Mouse (Mus musculus): ENCODE measurements around the gene Cadm1.

Gene Cadm1

DNA sequence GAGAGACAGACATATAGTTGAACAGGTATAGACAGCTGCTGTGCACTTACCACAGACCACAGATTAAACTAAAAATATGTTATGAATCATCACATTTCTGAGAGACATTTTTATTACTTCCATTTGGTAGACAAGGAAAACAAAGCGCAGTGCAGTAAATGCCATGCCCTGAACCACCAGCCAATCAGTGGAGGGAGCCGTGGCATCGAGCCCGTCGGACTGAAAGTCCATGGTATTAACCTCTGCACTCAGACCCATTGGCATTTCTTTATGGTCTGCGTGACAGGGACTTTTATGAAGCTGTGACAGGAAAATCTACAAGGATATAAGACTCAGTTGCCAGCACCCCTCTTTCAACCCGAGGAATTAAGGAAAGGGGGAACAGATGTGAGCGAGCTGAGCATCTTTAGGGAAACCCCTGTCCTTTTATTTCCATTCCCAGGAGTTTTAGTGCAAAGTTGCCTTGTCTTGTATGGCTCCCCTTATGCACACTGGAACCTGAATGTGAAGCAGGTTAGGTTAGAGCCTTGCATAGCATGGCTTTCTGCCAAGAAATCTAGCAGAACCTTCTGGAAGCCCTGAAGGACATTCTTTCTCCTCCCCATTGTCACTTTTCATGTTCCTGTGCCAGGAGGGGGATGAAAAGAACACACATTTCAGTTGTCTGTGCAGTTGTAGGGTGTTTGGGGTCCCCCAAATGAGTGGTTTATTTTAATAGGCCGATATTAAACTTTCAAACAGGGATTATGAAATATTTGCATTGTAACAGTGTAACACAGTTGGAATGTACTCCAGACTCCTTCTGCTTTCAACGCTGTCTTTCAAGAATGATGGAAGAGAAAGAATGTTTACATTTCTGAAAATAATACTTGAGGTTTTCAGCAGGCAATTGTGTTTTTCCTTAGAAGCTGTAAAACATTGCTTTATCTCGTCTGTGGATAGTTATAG, 145.1 kb downstream of the Cadm1 start:
- no peak for DNase-seq (ENCODE audit: low spot score)

DNA sequence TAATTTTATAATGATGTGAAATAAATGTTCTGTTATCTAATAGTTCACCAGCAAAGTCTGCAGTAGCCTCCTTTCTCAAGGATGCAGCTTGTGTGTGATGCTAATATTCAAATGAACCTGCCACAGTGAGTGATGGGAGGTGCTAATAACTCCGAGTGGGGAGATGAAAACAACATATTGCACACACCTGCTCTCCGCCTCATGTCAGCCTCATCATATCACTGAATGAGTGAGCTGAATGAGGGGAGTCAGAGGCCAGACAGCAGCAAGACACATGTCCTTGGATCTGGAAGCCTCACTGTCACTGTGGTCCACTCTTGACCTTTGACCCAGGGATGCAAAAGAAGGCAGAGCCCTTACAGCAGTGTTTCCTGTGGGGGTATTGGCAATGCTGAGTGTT, 156.9 kb downstream of the Cadm1 start:
- DNase-seq (ENCODE audit: low spot score) = peak; percentile 15

DNA sequence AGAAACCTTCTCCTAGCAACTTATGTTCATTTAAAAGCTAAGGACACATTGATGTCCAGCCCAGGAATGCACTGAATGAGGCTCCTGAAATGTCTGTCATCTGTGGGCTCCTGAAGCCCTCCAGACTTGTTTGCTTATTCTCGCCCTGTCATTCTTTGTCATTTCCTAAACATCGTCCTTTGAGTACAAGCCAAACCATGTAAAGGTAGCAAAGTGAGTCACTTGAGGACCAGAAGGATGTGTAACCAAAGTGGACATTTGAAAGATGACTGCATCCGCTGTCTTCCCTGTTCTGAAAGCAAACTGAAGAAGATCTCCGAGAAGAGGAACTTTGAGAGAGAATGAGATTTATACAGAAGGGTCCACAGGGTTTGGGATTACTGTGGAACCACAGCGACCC, 157.6 kb downstream of the Cadm1 start:
- DNase-seq (ENCODE audit: low spot score) = peak; percentile 2

DNA sequence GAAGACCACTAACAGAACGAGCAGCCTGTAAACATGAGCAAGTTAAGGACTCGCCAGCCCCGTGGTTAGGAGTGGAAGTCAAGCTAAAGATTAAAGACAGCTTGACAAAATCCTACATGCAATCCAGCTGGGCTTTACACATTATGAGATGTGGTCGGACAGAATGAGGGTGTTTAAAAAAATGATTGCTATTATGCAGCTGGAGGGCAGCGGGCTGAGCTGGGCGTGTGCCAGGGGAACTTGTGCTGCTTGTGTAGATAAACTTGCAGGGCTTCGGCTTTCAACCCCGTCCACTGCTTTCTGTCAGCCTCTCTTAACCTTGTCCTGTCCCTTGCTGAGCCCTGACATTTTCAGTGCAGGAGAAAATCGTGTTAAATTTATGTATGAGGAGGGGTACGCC, 158.3 kb downstream of the Cadm1 start:
- peak; percentile 66 for DNase-seq (ENCODE audit: low spot score)

DNA sequence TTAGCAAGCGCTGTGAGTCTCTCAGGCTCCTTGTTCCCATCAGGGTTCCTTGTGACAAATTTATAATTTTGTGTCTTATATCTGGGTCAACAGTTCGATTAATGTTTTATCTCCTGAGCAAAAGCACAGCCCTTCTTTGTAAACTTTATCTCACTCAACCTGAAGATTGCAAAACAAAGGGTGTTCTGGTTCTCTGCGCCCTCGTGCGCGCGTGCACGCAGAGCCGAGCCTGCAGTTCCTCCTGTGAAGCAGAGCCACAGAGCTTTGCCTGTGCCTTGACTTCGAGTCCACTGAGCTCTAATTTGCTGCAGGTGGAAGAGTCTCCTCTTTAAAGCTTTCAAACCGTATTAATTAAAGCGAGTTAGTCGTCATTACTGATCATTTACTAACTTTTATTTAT, 162.9 kb downstream of the Cadm1 start:
- no peak for DNase-seq (ENCODE audit: low spot score)

DNA sequence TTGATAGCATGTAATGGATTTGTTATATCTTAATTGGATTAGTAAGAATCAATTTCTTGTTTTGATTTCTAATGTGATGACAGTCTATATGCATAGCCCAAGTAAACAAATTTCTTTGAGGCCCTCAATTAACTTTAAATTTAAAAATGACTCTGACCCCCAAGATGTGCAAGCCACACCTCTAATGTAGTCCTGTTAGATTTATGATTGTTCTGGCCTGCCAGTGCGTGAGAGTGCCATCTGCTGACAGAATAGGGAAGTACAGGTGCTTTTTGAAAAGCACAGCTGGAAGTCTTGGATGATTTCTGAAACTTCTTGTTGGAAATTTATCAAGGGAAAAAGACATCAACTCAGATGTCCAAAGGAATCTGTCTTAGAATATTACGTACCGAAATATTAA, 169.1 kb downstream of the Cadm1 start:
- DNase-seq (ENCODE audit: low spot score) = peak; percentile 80

DNA sequence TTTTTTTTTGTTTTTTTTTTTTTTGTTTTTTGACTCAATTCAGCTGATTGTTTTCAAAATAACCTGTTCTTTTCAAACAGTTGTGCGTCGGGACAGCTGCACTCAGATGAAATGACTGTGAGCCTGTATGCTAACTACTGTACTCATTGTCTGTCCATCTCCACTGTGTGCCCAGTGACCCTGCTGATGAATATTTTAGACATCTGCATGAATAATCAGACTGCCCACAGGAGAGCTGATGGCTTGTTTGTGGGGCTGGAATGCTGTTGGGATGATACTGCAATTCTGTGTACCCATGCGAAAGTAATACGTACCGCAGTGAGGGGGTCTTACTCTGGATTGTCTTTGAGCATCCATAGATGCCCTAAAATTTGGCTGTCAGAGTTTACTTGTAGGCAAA, 170.0 kb downstream of the Cadm1 start:
- DNase-seq (ENCODE audit: low spot score) = no peak

DNA sequence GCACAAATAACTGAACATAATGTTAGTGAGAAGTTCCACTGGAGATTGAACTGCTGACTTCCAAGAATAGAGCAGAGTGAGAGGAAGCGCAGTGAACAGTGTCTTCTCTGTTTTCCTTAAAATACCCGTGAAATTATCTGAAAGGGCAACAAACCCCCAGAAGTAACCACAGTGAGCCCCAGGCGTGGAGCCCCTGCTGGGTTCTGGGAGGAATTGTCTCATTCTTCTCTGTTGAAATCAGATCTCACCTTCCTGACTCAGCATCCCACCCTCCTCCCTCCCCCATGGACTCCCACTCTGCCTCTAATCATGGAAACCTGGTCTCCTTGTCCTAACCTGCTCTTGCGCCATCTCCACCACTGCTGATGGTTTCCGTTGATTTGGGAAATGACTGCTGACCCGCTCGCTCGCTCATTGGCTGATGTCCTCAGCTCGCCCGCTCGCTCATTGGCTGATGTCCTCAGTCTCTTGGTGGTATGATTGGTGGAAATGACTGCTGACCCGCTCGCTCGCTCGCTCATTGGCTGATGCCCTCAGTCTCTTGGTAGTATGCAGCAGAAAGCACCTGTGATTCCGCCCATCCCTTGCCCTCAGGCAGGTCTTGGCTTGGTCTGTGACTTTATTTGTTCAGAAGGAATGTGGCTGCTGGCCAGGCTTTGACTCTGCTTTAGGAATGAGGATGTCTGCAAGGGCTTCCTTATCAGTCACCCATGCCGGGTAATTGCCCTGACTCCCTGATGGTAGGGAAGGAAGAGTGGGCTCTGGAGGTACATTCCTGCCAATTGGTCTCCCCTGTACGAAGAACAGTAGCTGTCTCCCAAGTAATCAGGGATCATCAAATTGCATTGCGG, 173.3 kb downstream of the Cadm1 start:
- no peak for DNase-seq (ENCODE audit: low spot score)

DNA sequence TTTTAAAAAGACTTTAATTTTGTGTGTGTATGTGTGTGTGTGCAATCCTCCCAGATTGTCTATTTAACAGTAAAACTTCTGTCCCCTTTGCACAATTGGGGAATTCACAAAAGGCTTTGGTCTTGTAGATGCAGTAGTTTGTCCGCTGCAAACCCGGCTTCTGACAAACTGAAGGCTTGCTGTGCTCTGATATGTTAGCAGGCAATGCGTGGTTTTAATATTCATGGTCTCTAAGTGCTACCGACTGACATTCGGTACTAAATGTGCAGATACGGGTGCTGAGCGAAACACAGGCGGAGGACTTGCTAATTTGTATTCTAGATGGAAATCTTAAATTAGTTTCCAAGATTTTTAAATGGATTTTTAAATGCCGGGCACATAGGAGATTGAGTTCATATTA, 176.4 kb downstream of the Cadm1 start:
- no peak for DNase-seq (ENCODE audit: low spot score)

DNA sequence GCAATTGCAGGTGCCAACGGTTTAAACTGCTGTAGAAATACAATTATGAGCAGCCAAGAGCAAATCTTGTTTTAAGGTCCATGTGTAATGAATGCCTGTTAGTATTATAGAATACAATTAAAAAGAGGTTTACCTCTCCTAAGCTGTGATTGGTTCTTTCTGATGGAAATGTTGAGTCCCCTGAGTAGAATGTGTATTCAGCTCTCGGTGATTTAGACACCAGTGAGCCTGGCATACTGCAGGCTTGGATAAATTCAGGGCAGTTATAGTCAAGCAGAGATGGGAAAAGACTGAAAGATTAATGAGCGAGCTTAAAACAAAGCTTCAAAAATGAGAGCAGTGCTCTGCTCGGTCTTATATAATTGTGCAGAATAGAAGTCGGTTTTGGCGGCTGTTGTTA, 177.4 kb downstream of the Cadm1 start:
- DNase-seq (ENCODE audit: low spot score) = no peak

DNA sequence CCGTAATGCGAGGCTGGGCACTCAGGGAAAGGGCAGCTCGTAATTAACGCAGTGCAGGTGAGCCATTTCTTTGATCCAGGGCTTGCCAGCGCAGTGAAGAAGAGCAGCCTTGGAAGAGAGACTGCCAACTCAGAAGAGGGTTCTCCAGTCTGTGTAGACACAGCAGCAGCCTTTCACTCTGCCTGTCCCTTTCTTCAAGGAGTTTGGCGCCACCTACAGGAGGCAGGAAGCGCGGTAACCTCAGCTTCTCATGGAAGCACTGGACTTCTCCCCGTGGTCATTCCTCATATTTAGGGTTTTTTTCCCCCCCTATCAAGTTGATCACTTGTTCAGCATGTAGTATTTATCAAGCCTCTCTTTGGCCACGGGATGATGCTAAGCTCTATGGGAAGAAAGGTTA, 178.3 kb downstream of the Cadm1 start:
- peak; percentile 88 for DNase-seq (ENCODE audit: low spot score)

DNA sequence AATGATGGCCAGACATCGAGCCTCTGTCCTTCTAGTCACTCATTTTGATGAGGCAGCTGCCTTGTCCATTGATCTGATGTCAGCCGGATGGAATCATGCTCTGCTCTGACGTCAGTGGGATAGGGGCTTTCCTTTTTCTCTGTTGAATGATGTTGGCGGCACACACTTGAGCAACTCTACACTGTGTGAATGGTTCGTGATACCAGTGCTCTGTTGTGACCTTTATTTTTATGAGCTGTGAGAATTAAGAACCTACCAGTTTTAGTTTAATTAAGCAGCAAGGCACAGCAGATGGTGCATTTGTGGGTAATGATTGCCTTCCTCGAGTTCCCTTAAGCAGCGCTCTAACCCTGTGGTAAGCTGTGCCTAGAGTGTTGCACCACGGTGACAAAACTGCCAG, 181.0 kb downstream of the Cadm1 start:
- no peak for DNase-seq (ENCODE audit: low spot score)

DNA sequence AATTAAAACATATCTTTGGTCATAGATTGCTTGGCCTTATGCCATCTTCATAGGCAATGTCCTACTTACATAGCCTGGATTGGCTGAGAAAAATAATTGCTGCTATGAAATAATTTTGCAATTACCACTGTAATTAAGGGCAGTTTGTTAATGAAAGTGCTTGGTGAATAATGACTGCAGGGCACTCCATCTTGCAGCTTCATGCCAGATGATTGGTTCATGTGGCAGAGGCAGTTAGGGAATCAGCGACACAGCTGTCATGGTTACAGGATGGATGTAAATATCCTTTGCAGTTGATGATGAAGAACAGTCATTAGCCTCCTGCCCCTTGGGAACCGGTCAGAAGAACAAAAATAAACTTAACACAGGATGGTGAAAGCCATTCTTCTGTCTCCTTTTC, 184.6 kb downstream of the Cadm1 start:
- DNase-seq (ENCODE audit: low spot score) = no peak

DNA sequence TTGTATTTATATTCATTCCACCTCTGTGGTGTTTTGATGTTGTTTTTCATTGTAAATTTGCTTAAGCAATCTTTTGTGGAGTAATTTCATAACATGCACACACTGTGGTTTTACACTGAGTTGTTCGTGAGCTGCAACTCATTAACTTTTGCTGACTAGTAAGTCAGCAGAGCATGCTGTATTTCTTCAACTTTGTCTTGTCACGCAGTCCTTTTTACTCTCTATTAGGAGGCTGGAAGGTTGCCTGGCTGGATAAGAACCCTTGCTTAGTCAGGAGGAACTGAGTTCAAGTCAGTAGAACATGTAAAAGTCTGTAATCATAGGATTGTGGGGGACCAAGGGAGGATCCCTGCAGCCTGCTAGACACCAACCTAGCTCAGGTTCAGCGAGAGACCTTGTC, 185.4 kb downstream of the Cadm1 start:
- DNase-seq (ENCODE audit: low spot score) = no peak

DNA sequence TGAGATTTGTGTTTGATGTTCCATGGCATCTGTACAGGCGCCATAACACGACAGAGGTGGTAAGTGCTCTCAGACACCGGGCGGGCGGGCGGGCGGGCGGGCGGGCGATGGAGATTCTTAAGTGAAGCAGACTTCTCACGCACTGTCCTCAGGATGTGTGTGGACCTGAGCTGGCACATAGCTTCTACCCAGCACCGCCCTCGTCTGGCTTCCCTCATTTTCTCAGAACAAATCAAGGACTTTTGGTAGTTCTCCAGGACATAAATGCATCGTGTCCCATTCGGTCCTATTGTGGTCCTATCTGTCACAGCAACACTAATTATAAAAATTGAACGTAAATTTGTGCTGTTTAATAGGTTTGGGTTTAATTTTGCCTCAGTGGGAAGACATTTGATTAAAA, 186.9 kb downstream of the Cadm1 start:
- DNase-seq (ENCODE audit: low spot score) = no peak

DNA sequence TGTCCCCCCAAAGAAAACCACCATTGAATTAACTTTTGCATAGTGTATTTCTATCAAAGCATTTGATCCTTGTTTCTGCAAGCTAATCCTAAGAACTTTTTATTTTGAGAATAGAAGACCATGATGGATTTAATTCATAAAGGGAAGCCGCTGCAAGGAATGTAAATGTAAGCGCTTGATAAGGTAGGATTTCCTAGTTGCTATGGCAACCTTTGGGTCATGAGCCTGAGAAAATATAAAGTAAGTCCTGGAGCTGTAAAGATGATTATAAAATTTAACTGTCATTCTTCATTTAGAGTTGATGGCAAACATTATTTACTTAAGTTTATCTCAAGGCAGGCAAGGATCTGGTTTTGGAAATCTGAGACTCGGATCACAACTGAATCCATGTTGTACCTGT, 197.6 kb downstream of the Cadm1 start:
- no peak for DNase-seq (ENCODE audit: low spot score)

DNA sequence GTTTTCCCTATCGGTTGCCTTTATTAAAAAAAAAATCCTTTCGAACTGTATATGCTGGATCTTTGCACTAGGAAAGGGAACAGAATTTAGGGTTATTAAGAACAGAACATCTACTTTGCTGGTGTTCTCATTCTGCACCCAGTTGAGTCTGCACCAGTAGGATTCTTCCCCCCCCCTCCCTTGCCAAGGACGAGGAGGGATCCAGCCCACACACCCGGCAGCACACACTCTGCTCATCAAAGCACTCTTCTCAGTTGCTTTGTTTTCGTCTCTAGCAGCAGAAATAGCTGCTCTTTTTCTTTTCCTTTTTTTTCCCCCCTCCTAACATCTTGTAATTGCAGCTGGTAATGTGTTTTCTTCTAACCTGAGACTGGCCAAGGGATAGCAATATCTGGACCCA, 198.9 kb downstream of the Cadm1 start:
- DNase-seq (ENCODE audit: low spot score) = no peak

DNA sequence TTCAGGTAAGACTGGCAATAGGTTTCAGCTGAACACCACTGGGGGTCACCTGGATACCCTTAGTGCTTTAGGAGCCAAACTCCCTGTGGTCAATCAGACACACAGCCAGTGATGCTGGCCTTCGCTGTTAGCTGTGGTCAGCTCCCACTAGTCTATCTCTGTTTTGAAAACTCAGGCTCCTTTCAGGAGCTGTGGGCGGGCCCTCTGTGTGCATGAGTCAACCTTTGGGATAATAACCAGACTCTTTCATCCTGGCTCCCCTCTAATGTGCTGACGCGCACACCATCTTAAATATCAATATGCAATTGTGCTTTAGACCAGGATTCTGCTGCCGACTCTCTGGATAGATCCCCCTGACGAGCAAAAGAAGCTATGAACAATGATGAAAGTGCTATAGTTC, 200.3 kb downstream of the Cadm1 start:
- no peak for DNase-seq (ENCODE audit: low spot score)

DNA sequence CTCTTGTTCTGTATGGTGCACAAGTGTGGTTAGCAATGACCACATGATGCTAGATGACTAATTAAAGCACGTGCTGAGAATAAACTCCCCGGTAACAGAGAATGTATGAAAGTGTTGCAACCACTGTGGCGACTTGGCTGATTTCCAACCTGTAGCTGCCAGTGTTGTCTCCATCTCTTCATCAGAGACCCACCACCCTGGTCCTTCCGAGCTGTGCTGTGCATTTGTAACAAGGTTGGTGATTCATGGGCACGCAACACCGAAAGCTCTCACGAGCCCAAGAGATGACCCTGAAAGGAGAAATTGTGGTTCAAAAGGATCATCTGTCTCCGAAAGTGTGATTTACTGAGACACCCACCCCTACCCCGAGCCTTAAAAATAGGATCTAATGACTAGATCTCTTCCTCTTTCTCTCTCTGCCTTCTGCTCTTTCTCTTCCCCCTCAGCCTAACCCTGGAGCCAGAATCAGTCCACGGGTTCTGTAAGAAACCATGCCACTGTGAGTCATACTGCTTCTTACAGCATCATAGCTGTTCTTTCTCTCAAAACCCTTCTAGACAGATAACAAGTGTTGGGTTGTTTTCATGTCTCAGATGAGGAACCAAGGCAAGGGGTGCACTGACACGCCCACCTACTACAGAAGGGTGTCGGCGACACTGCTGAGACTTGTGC, 203.9 kb downstream of the Cadm1 start:
- DNase-seq (ENCODE audit: low spot score) = peak; percentile 38

DNA sequence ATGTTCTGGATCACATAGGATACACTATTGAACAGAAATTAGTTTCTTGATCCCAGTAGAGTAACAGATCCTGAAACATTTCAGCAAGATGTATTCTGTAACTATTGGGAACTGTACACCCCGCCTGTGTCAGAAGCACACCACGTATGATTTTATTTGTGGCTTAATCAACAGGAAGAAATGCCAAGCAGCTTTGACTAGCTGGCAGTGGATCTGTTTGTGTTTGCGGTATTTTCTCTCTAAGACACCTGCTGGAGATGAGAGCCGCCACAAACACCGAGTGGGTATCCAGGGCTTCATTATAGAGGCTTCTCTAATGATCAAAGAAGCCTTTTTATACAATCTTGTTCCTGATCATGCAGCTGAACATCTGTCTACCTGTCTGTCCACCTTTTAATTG, 204.9 kb downstream of the Cadm1 start:
- no peak for DNase-seq (ENCODE audit: low spot score)

DNA sequence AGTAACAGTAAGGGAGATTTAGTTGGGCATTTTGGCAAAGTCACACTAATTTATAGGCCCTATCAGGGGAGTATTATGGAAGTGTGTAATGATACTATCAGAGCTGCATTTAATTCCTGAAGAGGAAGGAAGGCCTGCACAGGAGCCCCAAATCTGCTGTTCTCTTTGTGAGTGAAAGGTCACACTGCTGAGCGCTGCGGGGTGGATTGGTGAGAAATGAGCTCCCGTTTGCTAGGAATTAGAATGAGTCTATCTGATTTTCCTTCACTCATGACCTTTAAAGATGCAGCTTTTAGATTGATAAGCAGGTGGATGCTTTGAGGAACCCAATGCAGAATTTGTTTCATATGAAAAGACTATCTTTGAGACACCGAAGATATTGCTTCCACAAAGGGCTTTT, 208.8 kb downstream of the Cadm1 start:
- no peak for DNase-seq (ENCODE audit: low spot score)

DNA sequence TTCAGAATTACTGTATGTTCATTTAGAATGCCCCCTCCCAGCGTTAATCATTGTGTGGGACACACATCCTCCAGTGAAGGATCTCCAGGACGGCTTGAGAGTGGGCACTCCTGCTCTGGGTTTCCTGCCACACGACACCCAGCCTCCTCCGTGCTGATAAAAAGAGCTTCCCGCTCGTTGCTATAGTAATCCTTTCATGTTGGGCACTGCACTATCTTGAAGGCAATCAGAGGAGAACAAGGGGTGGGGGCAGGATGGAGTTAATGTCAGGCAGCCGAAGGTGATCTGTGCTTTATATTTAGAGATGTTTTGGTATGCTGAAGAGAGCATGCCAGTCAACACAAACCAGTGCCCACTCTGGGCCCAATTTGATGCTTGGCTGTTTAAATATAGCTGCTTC, 209.3 kb downstream of the Cadm1 start:
- DNase-seq (ENCODE audit: low spot score) = no peak

DNA sequence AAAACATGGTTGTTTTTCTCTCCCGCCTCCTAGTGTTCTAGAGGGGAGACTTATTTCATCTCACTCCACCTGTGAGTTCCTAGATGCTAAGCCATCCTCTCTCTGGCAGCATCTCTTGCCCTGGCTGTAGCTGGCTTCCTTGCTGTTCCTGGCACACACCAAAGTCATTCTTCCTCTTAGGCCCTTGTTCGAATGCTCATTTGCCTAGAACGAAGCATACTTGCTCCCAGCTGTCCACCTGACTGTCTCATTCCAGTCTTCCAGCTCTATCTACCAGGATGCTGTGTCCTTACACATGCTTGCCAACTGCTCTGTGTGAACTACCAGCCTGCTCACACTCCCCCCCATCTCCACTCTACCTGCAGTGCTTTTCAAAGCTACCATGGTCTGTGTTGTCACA, 211.8 kb downstream of the Cadm1 start:
- no peak for DNase-seq (ENCODE audit: low spot score)

Data from testis, postnatal 10 days (tissue).